Mouse (Mus musculus) liver, postnatal 0 days (tissue): ENCODE measurements around the gene Sertad2. TPM values are rescaled to one million over a fixed set of nuclear protein-coding genes. Genes with fewer than 3 reads are reported as not detected.

Experiments used
- ATAC-seq: fragments of 200-750 bp; cut with Nextera tagmentation; 2 replicates; pipeline ENCODE4 v1.8.0; 2017; ENCODE audit warnings: mild to moderate bottlenecking, moderate library complexity
- DNase-seq: peaks from one replicate; pipeline ENCODE4 v3.0.0-alpha.2; 2016
- H3K27ac ChIP-seq: fragments of 300-500 bp; sonication (generic); 2 replicates; pipeline ENCODE4 v1.5.1; 2014; ENCODE audit warnings: antibody characterized with exemption, moderate library complexity, mild to moderate bottlenecking, low read depth
- H3K27me3 ChIP-seq: fragments of 300-500 bp; sonication (generic); 2 replicates; pipeline ENCODE4 v1.6.1; 2014; ENCODE audit warnings: low read length, control low read depth, mixed read lengths; ENCODE audit not compliant: insufficient read depth
- H3K36me3 ChIP-seq: fragments of 300-500 bp; sonication (generic); replicated peaks from 2 replicates; pipeline ENCODE4 v1.6.1; 2014; ENCODE audit warnings: mild to moderate bottlenecking, control low read depth, low read length, moderate library complexity, mixed read lengths; ENCODE audit not compliant: insufficient read depth
- H3K4me1 ChIP-seq: fragments of 300-500 bp; sonication (generic); 2 replicates; pipeline ENCODE4 v1.6.1; 2014; ENCODE audit warnings: antibody characterized with exemption, mild to moderate bottlenecking, control low read depth; ENCODE audit not compliant: insufficient read depth
- H3K4me2 ChIP-seq: fragments of 300-500 bp; sonication (generic); 2 replicates; pipeline ENCODE4 v1.6.1; 2014; ENCODE audit warnings: low read depth, mild to moderate bottlenecking, low read length, moderate library complexity, mixed read lengths
- H3K4me3 ChIP-seq: fragments of 300-500 bp; sonication (generic); 2 replicates; pipeline ENCODE4 v1.5.1; 2014; ENCODE audit warnings: low read depth, low read length
- H3K9ac ChIP-seq: fragments of 300-500 bp; sonication (generic); replicated peaks from 2 replicates; pipeline ENCODE4 v1.6.1; 2014; ENCODE audit warnings: mild to moderate bottlenecking, moderate library complexity
- H3K9me3 ChIP-seq: fragments of 300-500 bp; sonication (generic); 2 replicates; pipeline ENCODE4 v1.6.1; 2016; ENCODE audit warnings: mild to moderate bottlenecking, control low read depth, low read length, mixed read lengths
- CTCF ChIP-seq: sonication (generic); IDR thresholded peaks from 2 replicates; pipeline ENCODE4 v1.5.1; 2016; ENCODE audit warnings: antibody characterized with exemption, low read depth
- EP300 ChIP-seq: IDR thresholded peaks from 2 replicates; pipeline ENCODE4 v1.6.1; 2016; ENCODE audit warnings: antibody characterized with exemption, low read depth, mild to moderate bottlenecking
- WGBS: fragments of 180-500 bp; shearing (Covaris S2); extraction: QIAGEN DNeasy Blood & Tissue Kit; methylation state at CpG from one replicate; pipeline ENCODE4 v1.1.7; 2014; ENCODE audit not compliant: insufficient replicate concordance; 5-methylcytosine and 5-hydroxymethylcytosine counted together
- polyA plus RNA-seq: library from polyadenylated mRNA; unstranded; fragments of >200 nt; fragmentation: Nextera tagmentation; extraction: Ambion mirVana; gene quantifications from 2 replicates; pipeline ENCODE4 v1.2.1, GENCODE M21; 2015

Sertad2 gene
- polyA plus RNA-seq, 1 experiment from 2014 or later, result 24.0 TPM

GRCm38 (mm10) chr11:20680781-20681180 is 137.7 kb downstream of the Sertad2 start:
- TF ChIP-seq EP300 (no peak), CTCF (no peak)
- DNase-seq, result no peak
- Histone ChIP-seq H3K9me3 (no peaks in the 10 kb centered on the region), H3K4me3 (no peak overlapping the region), H3K4me1 (no peaks in the 10 kb centered on the region), H3K27ac (no peak overlapping the region), H3K9ac (no peak overlapping the region), H3K36me3 (peaks cover 8% of the 10 kb centered on the region), H3K4me2 (no peak overlapping the region), H3K27me3 (no peaks in the 10 kb centered on the region)
- ATAC-seq, result no peak
- 81% methylated on average over 5 of the region's 5 CpGs for WGBS

GRCm38 (mm10) chr11:20681679-20682078 is 138.6 kb downstream of the Sertad2 start:
- Histone ChIP-seq H3K27me3 (no peaks in the 10 kb centered on the region), H3K4me3 (no peak overlapping the region), H3K36me3 (peaks cover 11% of the 10 kb centered on the region), H3K9me3 (no peaks in the 10 kb centered on the region), H3K4me1 (no peaks in the 10 kb centered on the region), H3K4me2 (no peak overlapping the region), H3K9ac (no peak overlapping the region), H3K27ac (no peak overlapping the region)
- no peak for TF ChIP-seq EP300
- TF ChIP-seq CTCF, result no peak
- ATAC-seq, result no peak
- 57% methylated on average over 5 of the region's 5 CpGs for WGBS
- no peak for DNase-seq

- DNase-seq (peak; percentile 69), ATAC-seq (no peak)
- Histone ChIP-seq H3K4me2 (no peak overlapping the region), H3K4me1 (no peaks in the 10 kb centered on the region), H3K27me3 (no peaks in the 10 kb centered on the region), H3K9me3 (no peaks in the 10 kb centered on the region), H3K36me3 (peaks cover 20% of the 10 kb centered on the region), H3K27ac (no peak overlapping the region), H3K9ac (no peak overlapping the region), H3K4me3 (no peak overlapping the region)
- WGBS, result 5% methylated on average over 4 of the region's 4 CpGs
- TF ChIP-seq CTCF (peak; percentile 92), EP300 (no peak)
Observed at GRCm38 (mm10) chr11:20691000-20691399, 147.9 kb downstream of the Sertad2 start.

Other genes with a start within 250 kb of the Sertad2 start
- 6.7 and 8.2 TPM in 2 replicates for gene Slc1a4, start 210.5 kb upstream of the Sertad2 start, polyA plus RNA-seq
- gene Aftph, start 198.3 kb downstream of the Sertad2 start, polyA plus RNA-seq, result 9.9 and 10.7 TPM in 2 replicates